Mouse (Mus musculus) kidney, postnatal 14 days (tissue): ENCODE results near the gene Pcsk6.
A peak's percentile ranks its signal among the peaks of the same experiment; 100 is the strongest.

ENCODE experiments used
- DNase-seq: peaks from one replicate; pipeline ENCODE4 v3.0.0; 2022; ENCODE audit warnings: mixed read lengths

Gene Pcsk6

GRCm38 (mm10) chr7:66003865-66004638 lies 142.5 kb downstream of the Pcsk6 start:
- DNase-seq, result no peak

DNA sequence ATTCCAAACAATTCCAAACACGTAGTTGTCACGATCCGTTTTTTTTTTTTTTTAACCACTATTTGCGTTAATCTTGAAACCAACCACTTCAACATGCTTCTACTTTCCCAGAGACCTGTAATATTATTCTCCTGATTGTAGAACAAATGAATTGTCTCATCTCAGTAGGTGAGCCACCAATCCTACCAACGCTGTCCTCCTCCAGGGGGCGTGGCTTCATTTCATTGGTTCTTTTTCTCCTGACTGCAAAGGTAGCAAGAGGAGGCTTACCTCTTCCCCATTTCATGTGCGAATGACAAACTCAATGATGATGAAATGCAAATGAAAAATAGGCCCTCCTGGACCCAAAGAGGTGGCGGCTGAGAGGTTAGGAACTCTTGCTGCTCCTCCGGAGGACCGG lies 143.5 kb downstream of the Pcsk6 start:
- DNase-seq, result no peak

GRCm38 (mm10) chr7:66008161-66008891 lies 146.8 kb downstream of the Pcsk6 start:
- no peak for DNase-seq

DNA sequence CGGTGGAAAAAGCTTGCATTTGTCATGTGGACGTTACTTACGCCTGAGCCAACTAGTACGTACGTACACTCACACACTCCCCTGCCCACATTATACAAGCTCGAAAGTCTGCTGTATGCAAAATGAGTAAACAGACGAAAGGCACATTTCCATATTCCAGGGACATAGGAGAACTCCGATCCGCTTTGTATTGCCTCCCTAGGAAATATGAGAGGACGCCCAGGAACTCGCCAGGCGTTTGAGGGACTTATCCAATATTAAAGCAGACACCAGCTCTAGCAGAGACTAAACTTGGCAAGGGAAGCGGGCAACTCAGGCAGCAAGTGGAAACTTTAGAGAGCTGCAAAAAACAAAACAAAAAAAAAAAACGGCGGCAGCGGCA lies 147.3 kb downstream of the Pcsk6 start:
- no peak for DNase-seq

DNA sequence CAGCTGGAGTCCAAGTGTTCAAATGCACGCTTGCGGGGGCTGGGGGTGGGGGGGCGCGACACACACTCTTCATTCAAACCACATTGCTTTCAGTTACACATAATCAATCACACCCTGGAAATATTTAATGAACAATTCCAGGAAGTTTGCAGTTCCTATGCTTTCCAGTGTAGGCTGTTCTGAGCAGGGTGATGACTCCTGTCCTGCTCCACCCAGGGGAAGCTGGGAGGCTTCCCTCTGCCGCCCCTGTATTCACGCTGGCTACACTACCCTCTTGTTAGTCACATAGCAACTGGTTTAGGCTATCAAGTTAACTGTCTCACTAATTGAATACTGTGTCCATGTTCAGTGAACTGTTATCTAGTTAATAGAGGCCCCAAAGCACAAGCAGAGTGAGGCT lies 149.0 kb downstream of the Pcsk6 start:
- no peak for DNase-seq

DNA sequence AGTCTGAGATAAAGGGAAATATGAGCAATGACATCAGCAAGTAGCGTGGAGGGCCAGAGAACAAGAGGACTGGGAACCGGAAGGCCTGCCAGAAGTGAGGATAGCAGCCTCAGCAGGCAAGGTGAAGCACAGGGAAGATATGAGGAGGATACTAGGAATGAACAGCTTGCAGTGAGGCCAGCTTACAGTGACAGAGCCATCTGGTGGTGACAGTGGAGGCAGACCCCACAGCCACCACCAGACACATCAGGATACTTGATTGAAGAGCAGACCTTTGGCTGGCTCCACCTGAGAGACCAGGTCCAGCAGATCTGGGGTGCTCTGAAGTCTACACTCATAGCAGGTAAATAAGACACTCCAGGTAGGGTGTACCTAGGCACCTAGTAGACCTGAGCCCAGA lies 166.2 kb downstream of the Pcsk6 start:
- no peak for DNase-seq

DNA sequence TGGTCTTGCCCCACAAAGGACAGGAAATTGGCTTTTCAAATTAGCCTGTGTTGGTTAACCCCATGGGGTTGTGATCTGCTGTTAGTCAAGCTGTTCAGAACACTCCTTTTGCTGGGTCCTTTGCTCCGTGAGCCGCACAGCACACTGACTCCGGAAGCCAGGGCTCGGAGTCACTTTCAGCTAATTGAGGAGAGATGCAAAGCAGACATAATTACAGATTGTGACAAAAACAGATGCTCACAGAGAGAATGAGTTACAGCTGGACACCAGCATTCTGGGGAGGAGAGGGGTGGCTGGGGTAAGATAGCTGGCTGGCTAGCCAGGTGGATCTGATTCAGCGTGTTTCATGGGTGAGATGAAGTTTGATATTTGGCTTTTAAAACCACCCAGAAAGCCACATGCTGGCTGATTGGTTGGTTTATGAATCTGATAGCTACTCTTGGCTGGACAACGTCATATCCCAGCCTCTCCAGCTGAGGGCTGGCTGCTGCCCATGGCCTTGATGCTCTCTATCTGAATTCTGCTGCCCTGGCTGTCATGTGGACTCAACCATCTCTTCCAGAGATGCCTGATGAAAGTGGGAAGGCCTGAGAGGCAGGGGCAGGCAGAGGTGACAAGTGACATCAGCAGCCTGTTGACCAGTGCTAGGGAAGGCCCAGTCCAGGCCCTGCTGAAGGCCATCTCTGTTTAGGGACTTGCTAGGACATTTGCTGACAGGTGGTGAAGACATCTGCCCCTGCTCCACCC lies 167.4 kb downstream of the Pcsk6 start:
- no peak for DNase-seq

GRCm38 (mm10) chr7:66036809-66037208 lies 175.3 kb downstream of the Pcsk6 start:
- DNase-seq, result no peak

DNA sequence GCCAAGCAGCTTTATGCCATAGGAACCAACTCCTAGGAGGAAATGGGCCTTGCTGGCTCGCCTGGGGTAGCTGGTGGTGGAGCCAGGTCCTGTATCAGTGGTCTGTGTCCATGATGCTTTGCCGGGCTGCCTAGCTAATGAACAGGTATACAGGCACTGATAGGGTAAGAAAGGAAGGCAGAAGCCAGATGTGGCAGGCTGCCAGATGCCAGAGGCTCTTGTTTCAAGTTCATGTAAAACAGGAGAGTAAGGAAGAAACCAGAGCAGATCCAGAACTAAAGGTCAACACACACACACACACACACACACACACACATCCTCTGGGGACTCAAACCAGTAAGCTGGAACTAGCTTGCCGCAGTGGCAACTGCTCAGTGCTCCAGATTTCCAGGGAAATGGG lies 176.7 kb downstream of the Pcsk6 start:
- DNase-seq, result no peak

DNA sequence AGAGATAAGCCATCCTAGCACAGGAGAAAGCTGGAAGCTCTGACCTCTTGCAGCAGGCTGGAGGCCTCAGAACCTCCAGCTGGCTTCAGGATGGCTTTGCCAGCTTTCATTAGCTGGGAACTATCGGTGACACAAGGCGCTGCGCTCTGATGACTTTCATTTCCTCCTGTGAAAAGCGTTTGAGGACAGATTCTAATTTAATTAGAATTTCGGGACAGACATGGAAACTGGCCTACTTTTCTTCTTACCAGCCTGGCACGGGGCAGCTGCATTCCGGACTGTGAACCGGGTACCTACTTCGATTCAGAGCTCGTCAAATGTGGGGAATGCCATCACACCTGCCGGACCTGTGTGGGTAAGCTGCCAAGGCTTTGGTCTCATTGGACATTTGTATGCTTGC lies 177.2 kb downstream of the Pcsk6 start:
- DNase-seq, result no peak

GRCm38 (mm10) chr7:66040026-66040814 lies 178.7 kb downstream of the Pcsk6 start:
- DNase-seq, result no peak

GRCm38 (mm10) chr7:66043552-66044459 lies 182.3 kb downstream of the Pcsk6 start, which contains the start of gene Gm45213:
Gm45213 (plus strand) TSS chr7:66043602.
- DNase-seq, result no peak

- DNase-seq, result no peak
Measured at GRCm38 (mm10) chr7:66044617-66045016, 183.1 kb downstream of the Pcsk6 start.

GRCm38 (mm10) chr7:66046921-66047918 lies 185.7 kb downstream of the Pcsk6 start:
- no peak for DNase-seq

DNA sequence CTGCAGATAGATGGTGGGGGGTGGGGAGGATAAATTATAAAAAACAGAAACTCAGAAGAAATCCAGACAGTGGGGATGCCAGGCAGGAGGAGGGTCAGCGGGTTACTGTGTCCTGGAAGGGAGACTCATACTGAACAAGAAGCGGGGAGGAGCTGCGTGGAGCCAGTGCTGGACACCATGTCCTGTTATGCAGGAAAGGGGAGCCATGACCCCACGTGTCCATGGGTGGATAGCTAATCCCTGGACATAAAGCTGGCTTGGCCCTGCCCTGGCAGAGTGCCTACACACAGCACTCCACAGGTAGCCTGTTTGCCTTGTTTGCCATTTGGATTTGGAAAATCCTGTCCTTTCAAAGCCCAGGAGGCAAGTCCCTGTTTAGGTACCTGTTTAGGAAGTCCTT lies 186.4 kb downstream of the Pcsk6 start:
- no peak for DNase-seq

- no peak for DNase-seq
Measured at GRCm38 (mm10) chr7:66048446-66049230, 187.1 kb downstream of the Pcsk6 start.

GRCm38 (mm10) chr7:66053946-66054483 lies 192.5 kb downstream of the Pcsk6 start:
- DNase-seq, result no peak

GRCm38 (mm10) chr7:66055356-66055755 lies 193.8 kb downstream of the Pcsk6 start:
- DNase-seq, result peak; percentile 38

DNA sequence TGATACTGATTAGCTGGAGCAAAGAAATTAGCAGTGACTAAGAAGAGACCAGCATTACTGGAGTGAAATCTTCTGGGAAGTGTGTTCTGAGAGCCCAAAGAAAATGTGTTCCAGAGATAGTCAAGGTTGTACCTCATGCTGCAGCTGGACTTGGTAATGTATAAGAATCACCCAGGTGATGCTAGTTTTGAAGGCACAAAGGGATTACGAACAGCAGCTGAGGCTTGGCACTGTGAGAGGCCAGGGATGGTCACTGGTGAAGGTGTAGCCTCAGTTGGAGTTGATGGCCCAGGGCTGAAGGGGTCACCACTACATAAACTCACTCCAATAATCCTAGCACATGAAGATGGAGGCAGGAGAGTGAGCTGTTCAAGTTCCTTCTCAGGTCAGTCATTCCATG lies 197.2 kb downstream of the Pcsk6 start, which contains the start of gene Snrpa1:
Gene Snrpa1, plus strand, starts transcription at position 301 of the 400 bp plus-strand sequence.
- no peak for DNase-seq
